Mouse (Mus musculus) lung, postnatal 0 days (tissue): Measurements from ENCODE around the gene Cacna1s.

Experiments
- CTCF ChIP-seq: IDR thresholded peaks from 2 replicates; pipeline ENCODE4 v1.5.1; 2016; ENCODE audit warnings: antibody characterized with exemption, mild to moderate bottlenecking
- EP300 ChIP-seq: IDR thresholded peaks from 2 replicates; pipeline ENCODE4 v1.6.1; 2016; ENCODE audit warnings: antibody characterized with exemption, mild to moderate bottlenecking, control low read depth

- peak; percentile 22; the same call in 1 of the 2 replicates for TF ChIP-seq CTCF
- no peak for TF ChIP-seq EP300
Observed at GRCm38 (mm10) chr1:136159830-136160229, 107.3 kb downstream of the Cacna1s start.
